Mouse (Mus musculus) layer of hippocampus, adult 18-20 months (tissue): ENCODE measurements around the gene Greb1. TPM values are rescaled to one million over a fixed set of nuclear protein-coding genes. Genes with fewer than 3 reads are reported as not detected.

Experiments
- DNase-seq, 2 experiments: peaks; one replicate each; pipeline ENCODE4 v3.0.0; 2022; ENCODE audit warnings: low spot score in 2 of 2
- total RNA-seq, 2 experiments: library from RNA; stranded (reverse); gene quantifications; 2 replicates each; pipeline ENCODE4 v1.2.3; 2021

The Greb1 gene
- total RNA-seq, 2 experiments from 2014 or later, result 0.28 to 0.72 TPM

DNA sequence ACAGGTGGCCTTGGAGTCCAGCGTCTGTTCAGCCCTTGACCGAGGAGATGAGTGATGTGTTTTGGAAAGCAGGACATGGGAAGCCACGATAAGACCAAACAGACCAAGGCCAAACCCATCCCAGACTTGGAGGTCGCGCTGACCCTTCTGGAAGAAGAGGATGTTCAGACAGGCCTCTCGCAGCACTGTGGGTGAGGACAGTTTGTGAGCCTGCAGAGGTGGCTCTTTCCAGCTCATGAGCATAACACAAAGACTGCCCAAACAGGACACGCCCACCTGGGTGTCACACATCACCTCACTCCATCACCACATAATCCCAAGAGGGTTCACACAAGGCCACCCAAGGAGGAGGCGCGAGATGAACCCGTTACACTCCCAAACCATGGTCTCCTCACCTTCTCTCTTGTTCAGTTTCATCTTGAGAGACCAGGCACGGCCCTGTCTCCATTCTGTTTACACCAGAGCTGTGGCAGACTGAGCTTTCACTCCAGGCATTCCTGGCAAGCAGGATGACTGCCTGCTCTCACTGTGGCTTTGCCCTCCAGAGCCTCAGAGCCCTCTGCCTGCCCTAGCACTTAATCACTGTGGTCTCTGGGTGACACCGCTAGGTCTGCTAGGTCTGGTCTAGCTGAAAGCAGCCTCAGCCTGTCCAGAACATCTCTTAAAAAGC, 35.8 kb downstream of the Greb1 start:
- no peak for DNase-seq

DNA sequence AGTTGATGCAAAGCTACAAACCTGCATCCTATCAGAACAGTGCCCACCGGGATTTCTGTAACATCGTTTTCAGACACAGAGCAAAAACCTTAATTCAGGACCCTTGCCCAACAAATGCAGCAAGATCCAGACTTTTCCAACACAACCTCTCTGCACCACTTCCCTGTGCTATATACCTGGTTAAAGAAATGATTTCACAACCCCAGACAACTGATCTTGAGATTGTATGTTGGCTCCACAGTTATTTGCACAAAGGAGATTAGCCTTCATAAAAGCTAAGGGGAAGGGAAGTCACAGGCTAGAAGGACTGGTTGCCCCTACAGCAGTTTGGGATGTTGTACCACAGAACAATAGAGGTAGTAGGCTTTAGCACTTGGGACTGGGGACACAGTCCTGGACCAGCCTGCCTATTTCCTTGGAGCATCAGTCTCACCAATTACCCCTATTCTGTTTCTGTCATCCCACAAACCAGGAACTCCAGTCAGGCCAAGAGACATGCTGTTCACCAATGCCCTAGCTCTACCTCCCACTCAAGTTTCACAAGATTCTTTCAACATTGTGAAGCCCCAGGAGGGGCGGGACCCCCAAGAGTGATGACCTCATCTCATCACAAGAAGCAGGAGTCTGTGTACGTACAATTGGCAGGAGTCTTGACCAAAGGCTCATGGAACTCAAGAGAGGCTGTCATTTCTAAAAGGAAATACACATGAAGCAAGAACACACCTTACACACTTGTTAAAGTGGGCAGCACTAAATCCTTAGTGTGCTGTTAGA, 36.9 kb downstream of the Greb1 start:
- DNase-seq, result no peak

DNA sequence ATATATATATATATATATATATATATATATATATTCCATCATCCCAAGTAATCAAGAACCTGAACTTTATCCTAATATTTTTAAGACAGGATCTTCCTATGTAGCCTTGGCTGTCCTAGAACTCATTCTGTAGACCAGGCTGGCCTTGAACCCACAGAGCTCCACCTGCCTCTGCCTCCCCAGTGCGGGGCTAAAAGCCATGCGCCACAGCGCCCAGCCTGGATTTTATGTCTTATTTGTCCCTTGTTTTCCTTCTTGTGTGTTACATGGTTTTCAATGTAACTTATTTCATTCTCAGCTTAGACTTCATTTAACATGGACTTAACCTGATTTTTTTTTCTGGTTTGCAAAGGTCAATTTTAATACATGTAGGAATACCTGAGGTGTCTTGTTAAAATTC, 39.2 kb downstream of the Greb1 start:
- no peak for DNase-seq

DNA sequence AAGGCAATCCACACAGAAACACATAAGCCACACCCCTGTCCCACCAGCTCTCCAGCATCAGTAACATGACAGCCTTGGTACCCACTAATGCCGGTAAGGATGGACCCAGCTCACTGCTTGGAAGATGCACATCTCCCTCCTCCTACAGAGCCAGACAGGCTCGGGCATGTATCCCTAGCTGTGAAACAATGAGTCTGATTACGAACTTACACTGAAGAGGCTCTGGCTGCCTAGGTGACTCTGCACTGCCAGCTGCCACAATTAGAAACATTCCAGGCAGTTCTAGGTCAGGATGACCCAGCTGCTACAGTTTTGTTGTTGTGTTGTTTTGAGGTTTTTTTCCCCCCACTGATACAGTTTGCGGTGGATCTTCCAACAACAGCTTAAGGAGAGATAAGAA, 40.4 kb downstream of the Greb1 start:
- DNase-seq, result no peak

DNA sequence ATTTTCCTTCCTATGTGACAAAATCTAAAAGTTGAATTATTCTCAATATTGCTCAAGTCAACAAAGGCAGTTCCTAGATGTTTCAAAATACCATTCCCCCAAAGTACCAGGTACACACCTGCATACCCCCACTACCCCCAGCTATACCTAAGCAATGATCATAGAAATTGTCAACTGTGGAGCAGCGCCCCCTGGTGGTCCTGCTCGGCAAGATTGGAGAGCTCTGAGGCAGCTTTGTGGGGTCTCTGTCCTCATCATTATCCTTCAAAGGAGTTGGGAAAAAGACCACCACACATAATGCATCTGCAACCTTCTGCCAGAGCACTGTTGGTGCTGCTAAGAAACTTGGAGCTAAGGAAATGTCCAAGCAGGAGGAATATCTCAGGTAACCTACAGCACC, 46.4 kb downstream of the Greb1 start:
- peak in 1 of 2 experiments; percentile 34 for DNase-seq

DNA sequence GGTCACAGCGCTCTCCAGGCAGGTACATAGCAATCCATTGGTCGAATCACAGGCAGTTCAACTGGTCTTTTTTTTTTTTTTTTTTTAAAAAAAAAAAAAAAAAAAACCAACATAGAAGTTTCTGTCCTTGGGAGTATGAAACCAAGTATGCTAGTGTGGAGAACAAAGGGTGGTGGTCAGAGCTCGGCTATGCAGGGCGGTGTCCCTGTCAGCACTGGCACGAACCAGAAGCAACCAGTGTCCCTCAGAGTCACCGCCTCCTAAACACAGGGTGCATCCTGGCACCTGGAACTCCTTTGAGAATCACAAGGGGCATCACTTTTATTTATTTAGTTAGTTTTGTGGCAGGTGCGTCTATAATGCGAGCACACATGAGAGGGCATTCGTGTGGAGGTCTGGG, 47.1 kb downstream of the Greb1 start:
- DNase-seq, result no peak

DNA sequence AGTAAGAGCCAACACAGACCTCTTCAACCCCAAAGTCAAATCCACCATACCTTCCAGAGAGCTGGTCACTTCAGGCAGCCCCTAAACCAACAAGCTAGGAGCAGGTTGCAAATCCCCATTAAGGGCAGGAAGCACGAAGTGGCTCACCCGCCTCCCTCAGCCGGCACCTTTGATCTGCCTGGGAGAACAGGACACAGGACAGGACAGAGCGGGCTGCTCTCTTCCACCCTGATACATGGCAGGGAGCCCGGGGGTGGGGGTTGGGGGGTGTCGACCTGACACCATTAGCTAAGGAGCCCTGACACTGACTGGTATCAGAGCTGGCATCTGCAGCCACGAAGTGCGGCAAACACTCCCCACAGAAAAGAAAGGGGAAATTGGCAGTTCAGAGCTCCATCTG, 47.6 kb downstream of the Greb1 start:
- DNase-seq, result no peak

DNA sequence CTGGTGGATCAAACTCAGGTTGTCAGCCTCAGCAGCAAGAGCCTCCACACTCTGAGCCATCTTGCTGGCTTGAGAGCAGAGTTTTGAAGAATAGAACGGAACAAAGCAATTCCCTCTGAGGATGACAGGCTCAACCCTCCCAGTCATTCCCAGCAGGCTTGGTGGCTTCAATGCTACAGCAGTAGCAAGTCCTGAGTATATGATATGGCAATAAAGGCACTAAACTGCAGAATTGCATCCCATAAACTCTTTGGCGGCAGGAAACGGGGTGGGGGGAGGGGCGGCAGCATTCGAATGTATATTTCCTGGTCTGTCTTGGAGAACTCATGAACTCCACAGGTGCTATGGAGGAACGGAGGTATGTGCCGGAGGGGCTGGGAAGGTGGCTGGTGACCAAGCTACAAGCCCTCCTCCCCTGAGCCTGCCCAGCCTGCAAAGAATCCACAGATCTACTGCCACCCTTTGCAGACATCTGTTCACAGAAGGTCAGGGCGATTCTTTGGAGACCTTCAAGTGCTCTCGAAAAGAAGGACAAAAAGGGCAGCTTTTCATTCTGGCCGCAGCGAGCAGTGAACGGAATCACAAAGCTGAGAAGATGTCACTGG, 48.3 kb downstream of the Greb1 start:
- no peak for DNase-seq

DNA sequence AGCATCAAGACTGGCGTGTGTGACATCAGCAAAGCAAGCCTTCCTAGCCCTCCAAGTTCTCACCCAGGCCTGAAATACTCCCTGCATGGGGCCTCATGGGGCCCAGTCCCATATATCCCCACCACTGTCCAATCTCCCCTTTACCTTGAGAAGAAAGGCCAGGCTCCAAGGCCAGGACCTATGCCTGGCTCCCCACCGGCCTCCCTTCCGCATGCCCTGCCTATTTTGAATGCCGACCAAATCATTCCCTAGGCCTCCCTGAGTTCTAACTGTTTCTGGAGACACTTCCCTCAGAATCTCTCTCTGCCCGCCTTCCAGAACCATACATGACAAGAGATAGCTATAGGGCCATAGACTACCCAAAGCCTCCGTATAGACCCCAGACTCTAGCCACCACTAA, 49.1 kb downstream of the Greb1 start:
- no peak for DNase-seq

DNA sequence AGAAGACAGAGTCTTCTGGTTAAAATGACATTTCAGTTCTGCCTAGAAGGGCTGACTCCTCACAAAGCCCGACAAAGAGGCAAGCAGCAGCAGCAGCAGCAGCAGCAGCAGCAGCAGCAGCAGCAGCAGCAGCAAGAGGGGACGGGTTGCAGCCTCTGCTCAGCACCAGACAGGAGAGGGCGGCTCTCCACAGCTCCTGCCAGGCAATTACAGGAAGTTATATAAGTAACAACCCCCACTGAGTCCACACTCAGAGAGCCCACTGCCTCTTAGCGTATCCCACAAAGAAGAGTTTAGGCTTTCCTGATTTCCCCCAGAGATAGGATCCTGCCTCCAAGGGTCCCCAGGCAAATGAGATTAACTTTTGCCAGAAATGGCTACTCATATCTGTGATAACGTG, 60.6 kb downstream of the Greb1 start:
- no peak for DNase-seq

DNA sequence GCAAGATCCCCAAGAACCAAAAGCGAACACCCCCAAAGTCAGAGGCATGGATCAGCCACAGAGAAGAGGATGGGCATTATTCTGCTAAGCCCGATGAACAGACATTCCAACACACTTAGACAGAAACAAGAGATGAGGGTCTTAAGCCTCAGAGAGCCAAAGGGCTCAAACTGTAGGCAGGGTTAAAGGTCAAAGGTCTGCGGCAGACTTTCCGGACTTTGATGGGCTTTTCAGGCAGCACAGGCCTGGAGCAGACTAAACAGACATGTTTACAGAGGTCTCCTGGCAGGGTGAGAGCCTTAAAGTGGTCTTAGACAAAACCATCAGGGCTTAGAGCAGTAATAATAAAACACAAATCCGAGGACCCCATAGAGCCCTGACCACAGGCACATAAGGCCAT, 63.4 kb downstream of the Greb1 start:
- no peak for DNase-seq

DNA sequence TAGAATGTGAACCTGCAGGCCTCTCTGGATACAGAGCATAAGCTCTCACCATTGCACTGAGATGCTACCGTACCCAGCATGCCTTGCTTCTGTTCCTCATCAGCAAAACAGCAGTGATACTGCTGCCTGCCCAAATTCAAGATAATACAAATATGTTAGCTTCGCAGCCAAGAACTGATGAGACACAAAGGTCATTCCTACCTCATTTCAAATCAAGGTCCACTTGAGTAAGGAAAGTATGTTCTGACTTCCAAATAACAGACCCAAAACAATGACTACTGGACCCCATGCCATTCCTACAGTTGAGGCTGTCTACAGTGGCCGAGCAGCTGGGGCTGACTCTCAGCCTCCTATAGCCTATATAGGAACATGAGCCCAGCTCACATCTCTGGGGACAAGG, 66.0 kb downstream of the Greb1 start:
- no peak for DNase-seq

DNA sequence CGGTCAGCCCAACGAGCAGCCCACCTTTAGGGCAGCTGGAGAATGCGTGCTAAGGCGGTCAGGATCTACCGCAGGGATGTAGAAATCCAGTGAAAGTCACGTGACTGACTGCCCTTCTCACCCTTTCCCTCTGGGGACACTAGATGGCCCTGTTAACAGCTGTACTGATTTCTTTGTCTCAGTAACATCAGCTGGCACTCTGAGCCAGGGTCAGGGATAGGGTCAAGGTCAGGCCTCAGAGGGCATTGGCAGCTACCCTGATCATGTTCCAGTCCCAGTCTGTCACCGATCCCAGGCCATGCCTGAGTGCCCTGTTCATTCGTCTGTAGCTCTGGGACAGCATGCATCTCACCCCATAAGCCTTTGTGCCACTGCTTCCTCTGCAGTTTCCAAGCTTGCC, 66.7 kb downstream of the Greb1 start:
- no peak for DNase-seq

DNA sequence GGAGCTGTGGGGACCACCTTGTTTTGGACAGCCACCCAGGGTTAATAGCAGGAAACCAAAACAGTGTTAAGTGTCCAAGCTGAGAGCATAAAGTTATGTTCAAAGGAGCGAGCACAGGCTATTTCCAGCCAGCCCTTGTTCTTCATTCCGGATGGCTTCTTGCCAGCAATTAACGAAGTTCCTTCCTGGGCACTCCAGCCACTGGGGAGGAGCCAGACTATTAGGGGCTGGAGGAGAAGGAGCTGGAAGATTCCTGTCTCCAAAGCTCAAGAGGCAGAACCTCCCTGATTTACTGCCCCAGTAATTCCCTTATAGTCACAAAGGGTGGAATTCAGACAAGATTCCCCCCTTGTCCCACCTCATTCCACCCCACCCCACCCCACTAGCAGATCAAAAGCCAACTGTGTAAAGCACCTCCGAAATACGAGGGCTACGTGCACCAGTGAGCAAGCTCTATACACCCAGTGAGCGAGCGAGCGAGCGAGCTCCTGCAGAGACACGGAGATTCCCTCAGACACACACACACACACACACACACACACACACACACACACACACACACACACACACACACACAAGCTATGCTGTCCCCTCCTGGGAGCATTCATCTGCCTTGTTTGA, 69.5 kb downstream of the Greb1 start:
- peak in 1 of 2 experiments; percentile 35 for DNase-seq

DNA sequence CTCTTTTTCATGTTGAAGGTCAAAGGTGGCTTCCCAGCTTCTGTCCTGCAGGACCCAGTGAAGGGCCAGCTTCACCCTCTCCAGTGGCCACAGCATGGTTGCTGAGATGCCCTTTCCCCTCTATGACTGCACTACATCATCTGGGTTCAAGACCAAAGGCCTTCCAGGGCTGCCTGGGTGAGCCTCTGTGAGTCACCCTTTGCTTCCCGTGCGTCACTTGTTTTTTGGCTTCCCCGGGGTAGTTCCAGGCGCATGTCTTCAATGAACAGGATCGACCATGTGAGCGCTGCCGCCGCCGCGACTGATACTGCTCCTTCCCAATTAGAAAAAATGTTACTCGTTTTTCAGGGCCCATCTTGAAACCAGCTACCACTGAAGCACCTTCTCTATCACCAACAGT, 70.5 kb downstream of the Greb1 start:
- no peak for DNase-seq

DNA sequence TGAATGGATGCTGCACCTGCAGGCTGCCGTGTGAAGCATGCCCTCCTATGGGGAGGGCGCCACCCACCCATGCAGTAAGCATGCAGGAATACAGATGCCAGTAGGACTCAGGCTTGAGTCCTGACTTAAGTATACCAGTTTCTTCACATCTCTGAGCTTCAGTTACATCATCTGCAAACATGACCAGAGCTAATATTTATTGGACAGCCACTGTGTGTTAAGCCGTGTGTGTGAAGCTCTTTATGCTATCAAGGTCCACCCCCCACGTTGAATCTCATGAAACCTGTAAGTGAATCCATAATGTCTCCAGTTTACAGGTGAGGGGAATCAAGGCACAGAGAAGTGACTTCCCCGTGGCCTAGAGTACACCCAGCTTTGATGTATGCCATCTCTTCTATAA, 72.5 kb downstream of the Greb1 start:
- DNase-seq, result no peak

DNA sequence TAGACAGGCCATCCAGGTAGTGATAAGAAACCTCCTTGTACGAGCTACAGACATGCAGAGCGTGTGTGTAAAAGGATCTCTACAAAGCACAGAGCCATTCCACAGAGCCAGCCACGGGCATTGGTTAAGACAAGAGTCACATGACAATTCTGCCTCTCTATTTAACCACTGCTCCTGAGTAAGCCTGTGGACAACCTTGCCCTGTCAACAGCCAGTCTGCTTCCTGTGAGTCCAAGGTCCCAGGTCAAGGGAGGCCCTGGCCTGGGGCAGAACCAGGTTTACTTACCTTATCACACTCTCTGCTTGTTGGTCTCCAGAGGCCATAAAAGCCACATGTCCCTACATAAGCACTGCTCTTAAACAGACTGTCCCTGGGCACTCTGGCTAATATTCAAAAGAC, 74.5 kb downstream of the Greb1 start:
- DNase-seq, result no peak

DNA sequence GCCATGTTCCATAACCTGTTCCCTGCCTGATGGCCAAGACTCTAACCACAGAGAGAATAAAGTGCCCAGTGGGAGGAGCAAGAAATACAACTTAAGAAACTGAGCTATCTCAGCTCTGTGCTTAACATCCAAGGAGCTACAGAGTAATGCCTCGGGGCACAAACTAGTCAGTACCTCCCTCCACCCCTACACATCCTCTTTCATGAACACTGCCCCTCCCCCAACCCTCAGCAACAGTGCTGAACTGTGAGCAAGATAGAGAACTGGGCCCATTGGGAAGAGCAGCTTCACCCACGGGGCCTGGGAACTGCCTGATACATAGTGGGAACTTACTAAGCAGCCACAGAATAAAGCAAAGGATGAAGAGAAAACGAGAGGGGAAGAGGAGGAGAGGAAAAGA, 77.1 kb downstream of the Greb1 start:
- no peak for DNase-seq

DNA sequence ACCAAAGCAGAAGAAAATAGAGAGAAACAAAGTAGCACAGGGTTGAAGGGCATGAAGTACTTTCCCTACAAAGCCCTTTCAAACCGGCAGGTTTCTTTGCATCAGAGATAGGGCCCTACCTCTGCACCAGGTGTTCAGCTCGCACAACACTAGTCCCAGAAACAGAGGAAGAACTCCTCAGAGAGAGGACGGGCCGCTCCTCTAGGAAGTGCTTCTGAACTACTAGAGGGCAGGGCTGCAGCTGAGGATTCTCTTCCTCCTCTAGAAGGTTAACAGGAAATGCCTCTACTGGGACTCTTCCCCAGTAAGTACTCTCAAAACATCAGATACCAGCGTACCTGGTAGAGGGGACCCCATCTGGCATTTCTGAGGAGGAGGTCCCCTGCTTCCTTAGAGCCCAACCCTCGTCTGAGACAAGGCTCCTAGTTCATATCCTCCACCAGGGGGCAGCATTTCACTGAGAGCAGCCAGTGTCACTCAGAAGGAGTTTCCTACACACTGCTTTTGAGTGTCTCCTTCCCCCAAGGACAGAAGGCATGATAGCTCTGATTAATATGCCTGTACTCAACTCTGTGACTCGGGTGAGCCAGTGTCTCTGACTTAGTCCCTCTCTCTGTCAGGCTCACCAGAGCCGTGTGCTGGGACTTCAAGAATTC, 81.9 kb downstream of the Greb1 start:
- DNase-seq, result peak in 1 of 2 experiments; percentile 61

DNA sequence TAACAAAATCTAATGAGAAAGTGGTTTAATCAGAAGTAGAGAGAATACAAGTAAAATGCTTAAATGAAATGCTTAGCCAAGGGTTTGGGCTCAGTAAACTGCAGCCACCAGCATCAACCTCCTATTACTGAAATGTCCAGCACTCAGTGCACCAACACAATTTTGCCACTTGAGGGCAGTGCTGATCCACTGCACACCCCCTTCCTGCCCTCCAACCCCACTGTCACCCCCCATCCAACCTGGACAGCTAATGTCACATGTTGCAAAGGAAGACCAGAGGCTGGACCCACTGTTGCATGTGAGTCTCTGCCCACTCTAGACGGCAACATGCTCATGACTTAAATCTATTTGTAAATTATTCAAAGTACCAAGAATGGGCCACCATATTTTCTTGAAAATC, 83.0 kb downstream of the Greb1 start:
- peak in 1 of 2 experiments; percentile 37 for DNase-seq

DNA sequence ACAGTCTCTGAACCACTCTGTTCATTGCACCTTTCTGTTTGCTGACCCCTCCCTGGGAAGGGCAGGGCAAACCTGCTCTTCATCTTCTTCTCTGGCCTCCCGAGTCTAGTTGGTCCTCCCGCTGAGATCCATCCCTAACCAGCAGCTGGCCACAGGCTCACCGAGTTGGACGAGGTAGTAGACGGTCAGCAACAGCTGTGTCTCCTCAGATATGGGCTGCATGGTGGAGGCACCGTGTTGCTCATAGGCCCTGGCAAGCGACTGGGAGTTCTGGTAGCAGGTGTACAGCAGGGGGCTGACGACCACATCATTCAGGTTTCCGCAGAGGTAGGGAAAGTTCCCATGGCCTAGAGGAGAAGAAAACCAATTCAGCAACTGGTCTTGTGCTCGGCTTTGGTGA, 86.1 kb downstream of the Greb1 start:
- DNase-seq, result no peak

DNA sequence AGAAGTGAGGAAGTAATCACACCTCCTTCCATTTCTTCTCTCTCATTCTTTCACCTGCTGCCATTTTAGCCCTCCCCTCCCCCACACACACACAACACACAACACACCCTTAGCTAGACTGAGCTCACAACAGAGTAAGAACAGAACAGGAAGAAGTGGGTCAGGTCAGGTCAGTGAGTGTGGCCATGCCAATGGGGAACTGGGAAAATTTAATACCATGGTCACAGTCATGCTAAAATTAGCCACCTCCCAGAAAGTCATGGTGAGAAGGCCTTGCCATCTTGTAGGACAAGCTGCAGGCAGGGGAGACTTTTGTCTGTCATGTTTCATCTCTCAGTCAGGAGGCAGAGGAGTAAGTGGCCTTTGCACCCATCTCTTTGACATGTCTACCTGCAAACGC, 102.0 kb downstream of the Greb1 start:
- DNase-seq, result no peak
